Mouse (Mus musculus) brown adipose tissue, adult 24 weeks (tissue): Measurements from ENCODE around the gene 2310057M21Rik. TPM values are rescaled to one million over a fixed set of nuclear protein-coding genes. Genes with fewer than 3 reads are reported as not detected.

Experiments
- H3K27ac ChIP-seq: fragments of 200-500 bp; replicated peaks from 2 replicates; pipeline ENCODE4 v1.5.1; 2012; ENCODE audit warnings: low read depth, mild to moderate bottlenecking, low read length
- H3K4me1 ChIP-seq: fragments of 200-500 bp; 2 replicates; pipeline ENCODE4 v1.6.1; 2012; ENCODE audit warnings: low read length, mixed read lengths; ENCODE audit not compliant: control insufficient read depth, insufficient read depth, insufficient read length
- H3K4me3 ChIP-seq: fragments of 200-500 bp; 2 replicates; pipeline ENCODE4 v1.5.1; 2012; ENCODE audit warnings: low read depth, mild to moderate bottlenecking, low read length, moderate library complexity; ENCODE audit not compliant: insufficient read depth
- polyA plus RNA-seq: library from polyadenylated mRNA; stranded (reverse); fragments of >200 nt; gene quantifications from 2 replicates; pipeline ENCODE4 v1.2.4, GENCODE M21; 2012; ENCODE audit not compliant: missing spikeins, insufficient read depth, insufficient read length

The 2310057M21Rik gene
- polyA plus RNA-seq, 1 experiment = 7.6 TPM

DNA sequence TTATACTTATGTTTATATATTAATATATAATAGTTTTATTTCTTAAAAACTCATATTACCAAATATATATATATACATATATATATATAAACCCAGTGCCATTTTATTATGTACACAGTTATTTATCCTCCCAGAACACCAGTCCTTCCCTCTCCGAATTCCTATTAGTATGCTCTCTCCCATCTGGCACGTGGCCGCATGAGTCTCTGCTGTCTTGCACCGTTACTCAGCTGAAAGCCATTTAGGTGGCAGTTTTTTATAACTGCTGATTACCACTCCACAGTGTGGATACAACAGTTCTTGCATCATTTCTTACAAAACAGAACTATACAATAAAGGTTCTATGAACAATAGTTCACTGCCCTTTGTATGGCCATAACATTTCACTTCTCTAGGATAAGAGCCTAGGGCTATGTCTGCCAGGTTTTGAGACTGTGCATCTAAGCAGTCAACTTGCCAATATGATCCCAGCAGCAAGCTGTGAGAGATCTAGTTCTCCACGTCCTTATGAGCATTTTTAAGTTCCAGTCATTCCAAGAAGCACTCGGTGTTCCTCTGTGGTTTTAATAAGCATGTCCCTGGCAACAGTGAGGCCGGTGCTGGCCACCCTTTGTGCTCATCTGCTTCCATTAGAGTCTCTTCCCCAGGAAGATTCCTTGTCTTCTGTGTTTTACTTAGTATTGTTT lies 16.6 kb downstream of the 2310057M21Rik start:
- no peak overlapping the region for H3K27ac ChIP-seq
- H3K4me1 ChIP-seq = no peaks in the 10 kb centered on the region
- no peak overlapping the region for H3K4me3 ChIP-seq

DNA sequence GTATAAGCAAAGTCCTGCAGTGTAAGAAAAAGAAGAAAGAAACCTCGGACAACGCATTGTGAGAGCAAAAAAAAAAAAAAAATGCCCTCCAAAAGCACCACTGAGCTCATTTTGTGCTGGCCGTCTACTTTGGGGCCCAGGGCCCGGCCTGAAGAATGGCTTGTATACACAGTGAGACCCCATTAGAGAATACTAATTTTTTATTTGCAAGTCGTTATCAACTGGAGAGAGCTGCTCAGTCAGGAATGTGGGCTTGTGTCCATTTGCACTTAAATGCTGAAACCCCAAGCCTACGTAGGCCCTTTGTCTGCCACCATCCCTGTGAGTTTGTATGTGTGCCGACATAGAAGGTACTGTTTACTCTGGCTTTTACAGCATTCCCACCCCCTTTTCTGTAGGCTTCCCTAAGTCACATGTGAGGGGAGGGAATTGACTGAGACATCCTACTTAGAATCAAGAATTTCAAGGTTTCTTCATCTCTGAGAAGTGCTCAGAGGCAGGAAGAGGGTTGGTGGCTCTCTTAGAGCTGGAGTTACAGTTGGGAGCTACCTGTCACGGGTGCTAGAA lies 25.0 kb downstream of the 2310057M21Rik start:
- H3K27ac ChIP-seq = no peak overlapping the region
- H3K4me3 ChIP-seq = no peak overlapping the region
- no peaks in the 10 kb centered on the region for H3K4me1 ChIP-seq

DNA sequence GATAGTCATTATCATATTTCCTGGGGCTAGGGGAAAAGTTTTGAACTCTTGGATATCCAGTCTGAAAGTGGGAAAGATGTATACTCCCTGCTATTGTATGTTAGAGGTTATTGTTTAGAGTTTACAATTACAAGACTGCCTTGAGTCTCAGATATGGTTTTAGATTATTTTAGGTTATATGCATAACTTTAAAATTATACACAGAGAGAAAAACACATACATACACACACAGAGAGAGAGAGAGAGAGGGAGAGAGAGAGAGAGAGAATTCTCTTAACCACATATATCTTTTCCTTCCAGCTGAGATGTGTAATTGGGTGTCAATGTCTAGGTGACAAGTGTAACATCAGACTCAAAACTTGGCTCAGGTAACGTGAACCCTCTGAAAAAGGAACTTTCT lies 29.0 kb downstream of the 2310057M21Rik start, which contains the start of gene Fam24a:
Gene Fam24a (plus strand): TSS at position 301 of the 400 bp plus-strand sequence.
- H3K27ac ChIP-seq = no peak within 1 kb of the TSS
- H3K4me3 ChIP-seq = no peak within 1 kb of the TSS
- H3K4me1 ChIP-seq = no peaks in the 10 kb centered on the region

DNA sequence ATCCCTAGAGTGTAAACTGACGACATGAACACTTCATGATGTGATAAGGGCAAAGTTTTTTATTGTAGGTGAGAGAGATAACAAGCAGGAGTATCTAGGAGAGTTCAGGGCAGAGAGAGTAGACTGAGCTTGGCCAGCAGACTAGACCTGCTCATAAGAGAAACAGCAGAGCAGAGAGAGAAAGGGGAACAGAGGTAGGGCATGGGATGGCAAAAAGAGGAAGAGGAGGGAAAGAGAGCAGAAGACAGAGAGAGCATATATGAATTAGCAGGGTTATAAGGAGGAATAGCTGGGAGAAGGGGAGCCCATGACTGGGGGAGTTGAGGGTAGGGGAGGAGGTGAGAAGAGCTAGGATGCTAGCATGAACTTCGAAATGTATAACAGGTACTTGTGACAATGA lies 30.9 kb downstream of the 2310057M21Rik start:
- H3K4me1 ChIP-seq = no peaks in the 10 kb centered on the region
- no peak overlapping the region for H3K27ac ChIP-seq

DNA sequence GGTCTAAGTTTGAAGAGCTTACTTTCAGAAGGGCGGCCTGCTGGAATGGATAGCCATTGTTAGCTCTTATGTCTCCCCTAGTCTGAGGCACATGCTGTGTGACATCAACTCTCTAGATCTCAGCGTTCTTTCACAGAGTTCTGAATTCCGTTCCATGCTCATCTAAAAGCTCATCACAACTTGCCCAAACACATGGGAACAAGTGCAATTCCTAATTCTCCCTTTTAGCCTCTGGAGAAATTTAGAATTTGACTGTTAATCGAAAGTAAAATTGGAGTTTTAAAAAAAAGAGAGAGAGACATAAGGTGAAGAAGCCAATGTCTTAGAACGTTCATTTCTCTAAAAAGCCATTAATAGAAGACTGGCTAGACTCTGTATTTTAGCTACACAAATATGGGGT lies 33.1 kb downstream of the 2310057M21Rik start, which contains the start of gene Fam24b:
Gene Fam24b (minus strand): TSS at position 101 of the 400 bp plus-strand sequence.
- Histone ChIP-seq H3K27ac (no peak within 1 kb of the TSS), H3K4me3 (no peak within 1 kb of the TSS), H3K4me1 (no peaks in the 10 kb centered on the region)

More for the DNA sequence above, 30.9 kb downstream of the 2310057M21Rik start:
- no peak overlapping the region for H3K4me3 ChIP-seq

DNA sequence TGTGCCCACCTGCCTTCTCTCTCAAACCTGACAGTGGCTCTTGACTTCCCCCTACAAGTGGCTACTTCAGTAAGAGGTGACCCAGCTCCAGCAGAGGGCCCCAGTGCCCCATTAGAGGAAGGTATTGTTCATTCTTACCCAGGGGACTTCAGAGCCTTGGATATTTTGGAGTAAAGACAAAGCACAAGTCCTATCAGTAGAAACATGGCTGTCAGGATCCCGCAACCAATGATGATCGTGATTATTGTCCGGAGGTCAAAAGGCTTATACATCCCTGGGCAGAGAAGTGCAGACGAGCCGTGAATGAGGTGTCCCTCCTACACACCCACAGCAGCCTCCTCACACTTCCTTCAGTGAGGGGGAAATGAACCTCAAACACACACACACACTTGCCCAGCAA lies 35.5 kb downstream of the 2310057M21Rik start:
- no peak overlapping the region for H3K4me3 ChIP-seq
- no peaks in the 10 kb centered on the region for H3K4me1 ChIP-seq
- H3K27ac ChIP-seq = no peak overlapping the region

DNA sequence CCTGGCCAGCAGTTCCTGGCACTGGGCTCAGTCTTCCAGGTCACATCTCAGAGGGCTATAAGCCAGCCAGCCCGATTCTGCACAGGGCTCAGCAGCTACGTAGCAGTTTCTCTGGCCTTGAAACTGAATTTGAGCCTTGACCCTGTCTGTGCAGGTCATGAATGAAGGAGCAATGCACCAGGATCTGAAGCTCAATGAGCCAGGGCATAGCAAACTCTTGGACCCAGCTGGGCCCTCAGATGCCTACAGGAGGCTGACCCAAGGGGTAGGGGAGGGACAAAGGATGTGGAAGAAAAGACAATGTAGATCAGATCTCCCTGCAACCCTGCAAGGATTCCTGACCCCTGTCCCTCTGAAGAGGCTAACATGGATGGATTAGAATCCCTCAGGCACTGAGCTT lies 40.4 kb downstream of the 2310057M21Rik start, which contains the start of gene Cuzd1:
Gene Cuzd1 (minus strand): TSS at position 101 of the 400 bp plus-strand sequence.
- H3K4me3 ChIP-seq = no peak within 1 kb of the TSS
- no peaks in the 10 kb centered on the region for H3K4me1 ChIP-seq
- no peak within 1 kb of the TSS for H3K27ac ChIP-seq

DNA sequence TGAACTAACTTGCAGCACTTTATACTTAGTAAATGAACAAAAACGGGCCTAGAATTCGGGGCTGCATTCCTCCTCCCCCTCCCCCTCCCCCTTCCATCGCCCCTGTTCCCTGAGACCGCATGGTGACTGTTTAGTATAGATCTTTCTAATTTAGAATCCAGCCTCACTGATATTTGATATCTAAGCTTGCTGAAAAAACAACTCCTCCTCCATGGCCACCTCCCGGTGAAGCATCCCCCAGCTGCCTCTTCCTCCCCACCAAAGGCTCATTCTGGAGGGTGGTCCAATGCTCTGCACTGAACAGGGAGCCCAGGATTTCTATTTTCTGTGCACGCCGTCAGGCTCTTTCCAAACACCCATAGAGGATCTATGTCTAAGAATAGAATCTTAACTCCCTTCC lies 44.2 kb downstream of the 2310057M21Rik start:
- no peak overlapping the region for H3K27ac ChIP-seq
- no peaks in the 10 kb centered on the region for H3K4me1 ChIP-seq
- no peak overlapping the region for H3K4me3 ChIP-seq

DNA sequence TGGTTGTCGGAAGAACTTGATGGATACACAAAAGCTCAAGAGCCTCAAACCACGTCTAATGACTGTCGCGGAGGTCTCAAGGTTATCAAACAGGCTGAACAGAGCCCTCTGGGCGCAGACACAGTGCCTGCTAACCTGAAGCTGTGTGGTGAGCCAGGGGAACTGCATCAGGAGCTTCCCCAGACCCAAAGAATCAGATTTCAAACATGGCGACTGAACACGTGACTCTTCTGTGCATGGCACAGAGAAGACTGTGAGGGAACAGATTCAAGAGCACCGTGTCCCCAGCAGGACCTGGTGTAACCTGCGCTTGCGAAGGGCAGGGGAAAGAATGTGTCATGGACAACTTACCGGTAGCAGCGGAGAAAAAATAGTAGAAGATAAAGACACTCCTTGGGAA lies 45.0 kb downstream of the 2310057M21Rik start:
- Histone ChIP-seq H3K4me3 (no peak overlapping the region), H3K4me1 (no peaks in the 10 kb centered on the region), H3K27ac (no peak overlapping the region)

DNA sequence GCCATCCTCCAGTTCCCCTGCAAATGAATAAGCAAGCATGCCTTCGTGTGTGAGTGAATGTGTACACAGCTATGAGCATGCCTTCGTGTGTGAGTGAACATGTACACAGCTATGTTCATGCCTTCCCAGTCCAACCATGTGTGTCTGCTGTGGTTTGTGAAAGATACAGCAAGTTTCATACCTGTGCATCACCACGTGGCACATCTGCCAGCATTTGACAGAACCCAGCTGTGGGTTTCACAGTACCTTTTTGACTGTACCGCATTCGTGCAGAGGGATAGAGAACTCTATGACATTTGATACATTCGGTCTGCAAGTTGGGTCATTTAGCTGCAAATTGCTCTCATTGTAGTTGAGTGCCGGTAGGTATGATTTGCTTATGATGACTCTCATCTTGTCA lies 48.1 kb downstream of the 2310057M21Rik start:
- H3K27ac ChIP-seq = no peak overlapping the region
- H3K4me1 ChIP-seq = no peaks in the 10 kb centered on the region
- H3K4me3 ChIP-seq = no peak overlapping the region

DNA sequence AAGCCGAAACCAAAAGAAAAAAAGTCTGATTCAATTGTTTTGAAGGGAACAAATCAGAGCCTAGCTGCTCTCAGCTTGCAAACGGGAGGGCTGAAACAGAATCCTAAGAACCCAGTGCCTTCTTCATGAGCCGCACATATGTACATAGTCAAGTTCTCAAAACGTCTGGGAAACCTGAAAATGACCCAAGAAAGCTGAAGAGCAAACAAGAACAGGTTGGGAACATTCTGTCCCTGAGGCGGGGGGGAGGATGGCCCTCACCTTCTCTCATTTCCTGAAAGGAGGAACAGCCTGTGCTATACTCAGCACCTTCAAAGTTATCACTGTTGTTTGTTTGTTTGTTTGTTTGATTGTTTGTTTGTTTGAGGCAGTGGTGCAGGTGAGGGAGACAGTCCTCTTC lies 55.8 kb downstream of the 2310057M21Rik start:
- H3K4me3 ChIP-seq = no peak overlapping the region
- no peak overlapping the region for H3K27ac ChIP-seq
- H3K4me1 ChIP-seq = no peaks in the 10 kb centered on the region

DNA sequence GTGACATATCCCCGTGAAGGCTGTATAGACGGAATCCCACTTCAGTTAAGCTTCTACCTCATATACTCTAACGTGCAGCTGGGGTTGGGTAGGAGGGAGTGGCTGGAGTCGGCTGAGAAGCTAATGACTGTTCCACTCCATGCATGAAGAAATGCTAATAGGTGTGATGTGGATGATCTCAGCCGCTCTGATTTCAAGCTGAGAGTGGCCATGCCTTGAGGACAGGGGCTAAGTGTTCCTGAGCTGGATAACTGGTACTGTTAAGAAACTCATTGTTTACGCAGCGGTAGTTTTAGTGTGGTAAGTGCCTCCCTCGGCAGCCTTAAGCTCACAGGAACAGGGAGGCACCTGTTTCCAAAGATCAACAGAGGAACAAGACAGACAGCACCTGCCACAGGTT lies 59.2 kb downstream of the 2310057M21Rik start:
- Histone ChIP-seq H3K27ac (no peak overlapping the region), H3K4me1 (no peaks in the 10 kb centered on the region), H3K4me3 (no peak overlapping the region)

DNA sequence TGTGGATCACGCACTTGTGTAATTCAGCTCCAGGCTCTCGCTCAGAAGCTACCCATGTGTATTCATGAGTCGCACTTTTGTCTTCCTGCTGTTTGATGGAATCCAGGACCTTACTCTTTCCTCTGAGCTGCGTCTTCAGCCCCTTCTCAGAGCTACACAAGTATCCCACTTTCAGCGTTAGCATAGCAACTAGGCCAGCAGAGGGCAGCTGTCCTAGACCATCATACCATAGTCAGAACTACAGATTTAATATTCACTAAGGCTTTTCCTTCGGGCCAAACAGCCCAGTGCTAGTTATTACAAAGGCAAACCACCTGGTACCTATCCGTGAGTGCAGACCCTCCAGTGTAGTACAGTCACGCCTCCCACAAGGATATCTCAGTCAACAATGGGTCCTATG lies 65.4 kb downstream of the 2310057M21Rik start:
- H3K4me3 ChIP-seq = no peak overlapping the region

More for the DNA sequence above, 65.4 kb downstream of the 2310057M21Rik start:
- no peak overlapping the region for H3K27ac ChIP-seq
- no peaks in the 10 kb centered on the region for H3K4me1 ChIP-seq
